Mouse (Mus musculus): ENCODE measurements around the gene Ndufs1. TPM values are rescaled to one million over a fixed set of nuclear protein-coding genes. Genes with fewer than 3 reads are reported as not detected.

Ndufs1 gene
- polyA plus RNA-seq, 2 experiments = 96.3 to 115 TPM

- H3K36me3 ChIP-seq (ENCODE audit: control insufficient read depth, insufficient read depth, low read length) = peaks cover 47% of the 10 kb centered on the region
- no peak overlapping the region for H3K27ac ChIP-seq (replicated peaks; ENCODE audit: low read depth, low read length)
- no peak overlapping the region for H3K9ac ChIP-seq (ENCODE audit: low read depth, low read length, severe bottlenecking)
- H3K4me1 ChIP-seq (ENCODE audit: control insufficient read depth, insufficient read depth, low read length) = peaks cover 5% of the 10 kb centered on the region
- no peak for ATAC-seq (ENCODE audit: low FRiP score, low read depth)
- no peak overlapping the region for H3K4me2 ChIP-seq (replicated peaks; ENCODE audit: low read depth, low read length, severe bottlenecking)
- no peak overlapping the region for H3K4me3 ChIP-seq (replicated peaks; ENCODE audit: low read length)
- 92% methylated on average over 4 of the region's 4 CpGs for WGBS
- DNase-seq (ENCODE audit: low spot score) = no peak
- H3K27me3 ChIP-seq (ENCODE audit: control insufficient read depth, insufficient read depth, low read length) = no peaks in the 10 kb centered on the region
- no peak for TF ChIP-seq POLR2A (IDR thresholded peaks at IDR 0.05; ENCODE audit: borderline replicate concordance, extremely low read depth, insufficient read depth, insufficient read length)
- no peaks in the 10 kb centered on the region for H3K9me3 ChIP-seq (ENCODE audit: control insufficient read depth, low read length)
Observed at GRCm38 (mm10) chr1:63119675-63120074, 57.0 kb downstream of the Ndufs1 start.

- peaks cover 13% of the 10 kb centered on the region for H3K4me1 ChIP-seq (ENCODE audit: control insufficient read depth, insufficient read depth, low read length)
- H3K9ac ChIP-seq (ENCODE audit: low read depth, low read length, severe bottlenecking) = peak overlapping the region; percentile 100; the same call in 1 of the 2 replicates
- no peaks in the 10 kb centered on the region for H3K9me3 ChIP-seq (ENCODE audit: control insufficient read depth, low read length)
- H3K27ac ChIP-seq (replicated peaks; ENCODE audit: low read depth, low read length) = peak overlapping the region; percentile 44; the same call in 1 of the 2 replicates
- TF ChIP-seq POLR2A (IDR thresholded peaks at IDR 0.05; ENCODE audit: borderline replicate concordance, extremely low read depth, insufficient read depth, insufficient read length) = no peak
- peak overlapping the region; percentile 89 for H3K4me3 ChIP-seq (replicated peaks; ENCODE audit: low read length)
- DNase-seq (ENCODE audit: low spot score) (no peak), ATAC-seq (ENCODE audit: low FRiP score, low read depth) (no peak)
- H3K36me3 ChIP-seq (ENCODE audit: control insufficient read depth, insufficient read depth, low read length) = peaks cover 14% of the 10 kb centered on the region
- peak overlapping the region; percentile 66 for H3K4me2 ChIP-seq (replicated peaks; ENCODE audit: low read depth, low read length, severe bottlenecking)
- H3K27me3 ChIP-seq (ENCODE audit: control insufficient read depth, insufficient read depth, low read length) = no peaks in the 10 kb centered on the region
- WGBS = 47% methylated on average over 3 of the region's 3 CpGs
Observed at GRCm38 (mm10) chr1:63115540-63115939, 61.1 kb downstream of the Ndufs1 start.

DNA sequence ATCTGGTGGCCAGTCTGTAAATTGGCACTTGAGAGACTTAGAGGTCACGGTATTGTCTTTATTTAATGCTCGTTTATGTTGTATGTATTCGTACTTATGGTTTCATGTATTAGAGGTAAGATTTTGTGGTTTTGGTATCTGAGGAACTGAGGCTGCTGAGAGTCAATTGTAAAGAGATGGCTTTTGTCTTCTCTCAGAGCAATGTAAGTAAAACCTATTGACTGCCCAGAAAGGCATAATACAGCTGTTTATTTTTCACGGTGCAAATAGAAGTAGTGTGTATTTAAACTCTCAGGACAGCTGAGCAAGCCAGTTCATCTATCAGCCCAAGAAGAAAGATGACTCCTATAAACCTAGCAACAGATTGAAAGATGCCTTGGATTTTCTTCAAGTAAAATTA lies 61.5 kb downstream of the Ndufs1 start:
- peak overlapping the region; percentile 100 for H3K9ac ChIP-seq (ENCODE audit: low read depth, low read length, severe bottlenecking)
- ATAC-seq (ENCODE audit: low FRiP score, low read depth) = no peak

DNA sequence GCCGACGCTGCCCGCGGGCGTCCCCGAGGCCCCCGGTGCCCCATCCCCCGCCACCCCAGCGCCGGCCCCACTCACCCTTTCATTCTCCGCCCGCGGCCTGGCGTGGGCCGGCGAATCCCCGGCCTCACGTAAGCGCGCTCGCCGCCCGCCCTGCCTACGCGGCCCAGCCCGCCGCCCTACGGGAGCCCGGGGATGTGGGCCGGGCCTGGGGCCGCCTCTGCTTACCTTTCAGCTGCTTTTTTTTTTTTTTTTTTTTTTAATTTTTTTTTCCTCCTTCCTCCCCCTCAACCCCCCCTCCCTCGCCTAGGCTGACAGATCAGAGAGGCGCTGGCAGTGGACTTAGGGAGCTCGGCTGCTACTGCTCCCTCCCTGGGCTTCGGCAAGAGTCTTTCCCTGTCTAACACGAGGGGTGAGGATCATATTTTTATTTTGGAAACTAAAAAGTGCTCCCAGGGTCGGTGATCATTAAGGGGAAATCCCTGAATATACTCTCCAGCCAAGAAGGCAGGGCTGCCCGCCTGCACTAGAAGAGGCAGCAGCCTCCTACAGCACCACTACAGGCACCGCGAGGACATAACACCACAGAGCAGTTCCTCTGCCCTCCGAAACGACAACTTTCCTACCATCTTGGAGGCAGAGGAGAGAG lies 62.4 kb downstream of the Ndufs1 start, which contains the start of gene Ino80d:
TSS of gene Ino80d (minus strand) at position 532 of the 646 bp plus-strand sequence.
- H3K4me3 ChIP-seq (replicated peaks; ENCODE audit: low read length) = peak within 1 kb of the TSS; percentile 89
- peak; percentile 89 for ATAC-seq (ENCODE audit: low FRiP score, low read depth)
- DNase-seq (ENCODE audit: low spot score) = peak; percentile 88
- H3K27ac ChIP-seq (replicated peaks; ENCODE audit: low read depth, low read length) = peak within 1 kb of the TSS; percentile 100
- peaks cover 11% of the 10 kb centered on the region; the same call in 1 of the 2 replicates for H3K36me3 ChIP-seq (ENCODE audit: control insufficient read depth, insufficient read depth, low read length)
- H3K4me2 ChIP-seq (replicated peaks; ENCODE audit: low read depth, low read length, severe bottlenecking) = peak within 1 kb of the TSS; percentile 66
- no peaks in the 10 kb centered on the region for H3K27me3 ChIP-seq (ENCODE audit: control insufficient read depth, insufficient read depth, low read length)
- 6% methylated on average over 34 of the region's 42 CpGs for WGBS
- peak within 1 kb of the TSS; percentile 100 for H3K9ac ChIP-seq (ENCODE audit: low read depth, low read length, severe bottlenecking)
- TF ChIP-seq POLR2A (IDR thresholded peaks at IDR 0.05; ENCODE audit: borderline replicate concordance, extremely low read depth, insufficient read depth, insufficient read length) = peak; percentile 72; the same call in 1 of the 2 replicates
- peaks cover 14% of the 10 kb centered on the region for H3K4me1 ChIP-seq (ENCODE audit: control insufficient read depth, insufficient read depth, low read length)
- no peaks in the 10 kb centered on the region for H3K9me3 ChIP-seq (ENCODE audit: control insufficient read depth, low read length)

More for the DNA sequence above, 61.5 kb downstream of the Ndufs1 start:
- no peak for DNase-seq (ENCODE audit: low spot score)
- Histone ChIP-seq H3K36me3 (ENCODE audit: control insufficient read depth, insufficient read depth, low read length) (peaks cover 11% of the 10 kb centered on the region), H3K4me1 (ENCODE audit: control insufficient read depth, insufficient read depth, low read length) (peaks cover 14% of the 10 kb centered on the region), H3K27ac (replicated peaks; ENCODE audit: low read depth, low read length) (peak overlapping the region; percentile 100), H3K4me2 (replicated peaks; ENCODE audit: low read depth, low read length, severe bottlenecking) (peak overlapping the region; percentile 66), H3K9me3 (ENCODE audit: control insufficient read depth, low read length) (no peaks in the 10 kb centered on the region), H3K4me3 (replicated peaks; ENCODE audit: low read length) (peak overlapping the region; percentile 89), H3K27me3 (ENCODE audit: control insufficient read depth, insufficient read depth, low read length) (no peaks in the 10 kb centered on the region)
- 23% methylated on average over 4 of the region's 4 CpGs for WGBS
- TF ChIP-seq POLR2A (IDR thresholded peaks at IDR 0.05; ENCODE audit: borderline replicate concordance, extremely low read depth, insufficient read depth, insufficient read length) = no peak

- Histone ChIP-seq H3K9ac (ENCODE audit: low read depth, low read length, severe bottlenecking) (peak overlapping the region; percentile 100), H3K27me3 (ENCODE audit: control insufficient read depth, insufficient read depth, low read length) (no peaks in the 10 kb centered on the region), H3K4me3 (replicated peaks; ENCODE audit: low read length) (peak overlapping the region; percentile 89), H3K9me3 (ENCODE audit: control insufficient read depth, low read length) (no peaks in the 10 kb centered on the region), H3K27ac (replicated peaks; ENCODE audit: low read depth, low read length) (peak overlapping the region; percentile 100), H3K4me1 (ENCODE audit: control insufficient read depth, insufficient read depth, low read length) (peaks cover 14% of the 10 kb centered on the region), H3K4me2 (replicated peaks; ENCODE audit: low read depth, low read length, severe bottlenecking) (peak overlapping the region; percentile 66), H3K36me3 (ENCODE audit: control insufficient read depth, insufficient read depth, low read length) (peaks cover 6% of the 10 kb centered on the region; the same call in 1 of the 2 replicates)
- DNase-seq (ENCODE audit: low spot score) = peak; percentile 34
- under 1% methylated on average over 21 of the region's 92 CpGs for WGBS
- ATAC-seq (ENCODE audit: low FRiP score, low read depth) = peak; percentile 39
- no peak for TF ChIP-seq POLR2A (IDR thresholded peaks at IDR 0.05; ENCODE audit: borderline replicate concordance, extremely low read depth, insufficient read depth, insufficient read length)
Observed at GRCm38 (mm10) chr1:63113274-63114135, 63.1 kb downstream of the Ndufs1 start.

Data from limb, embryonic 14.5 days (tissue).